Mouse (Mus musculus) olfactory bulb, adult 2 months (tissue): ENCODE measurements around the gene Rap2c. TPM values are rescaled to one million over a fixed set of nuclear protein-coding genes. Genes with fewer than 3 reads are reported as not detected.

Source experiments
- H3K27ac ChIP-seq: fragments of 200-500 bp; 2 replicates; pipeline ENCODE4 v1.5.1; 2012; ENCODE audit warnings: low read depth, low read length; ENCODE audit not compliant: insufficient read depth
- H3K4me1 ChIP-seq: fragments of 200-500 bp; 2 replicates; pipeline ENCODE4 v1.6.1; 2012; ENCODE audit warnings: low read length; ENCODE audit not compliant: control insufficient read depth, insufficient read depth
- H3K4me3 ChIP-seq: fragments of 200-500 bp; 2 replicates; pipeline ENCODE4 v1.5.1; 2012; ENCODE audit warnings: mild to moderate bottlenecking, low read depth, low read length, moderate library complexity; ENCODE audit not compliant: insufficient read depth
- CTCF ChIP-seq: fragments of 200-500 bp; IDR thresholded peaks from 2 replicates; pipeline ENCODE4 v1.5.1; 2012; ENCODE audit warnings: low read depth, mild to moderate bottlenecking, low read length, moderate library complexity; ENCODE audit not compliant: insufficient read depth
- POLR2A ChIP-seq: fragments of 200-500 bp; IDR thresholded peaks from 2 replicates; pipeline ENCODE4 v1.6.1; 2012; ENCODE audit warnings: mild to moderate bottlenecking, low read depth, low read length, moderate library complexity; ENCODE audit not compliant: insufficient read depth
- WGBS: fragments of 180-500 bp; shearing (Covaris S2); methylation state at CpG from one replicate; pipeline ENCODE4 v1.1.7; 2018; 5-methylcytosine and 5-hydroxymethylcytosine counted together
- polyA plus RNA-seq: library from polyadenylated mRNA; stranded (reverse); fragments of >200 nt; gene quantifications from 2 replicates; pipeline ENCODE4 v1.2.4, GENCODE M21; 2012; ENCODE audit warnings: low replicate concordance; ENCODE audit not compliant: missing spikeins, insufficient read depth, insufficient read length

Rap2c gene
- polyA plus RNA-seq, 1 experiment: not detected

DNA sequence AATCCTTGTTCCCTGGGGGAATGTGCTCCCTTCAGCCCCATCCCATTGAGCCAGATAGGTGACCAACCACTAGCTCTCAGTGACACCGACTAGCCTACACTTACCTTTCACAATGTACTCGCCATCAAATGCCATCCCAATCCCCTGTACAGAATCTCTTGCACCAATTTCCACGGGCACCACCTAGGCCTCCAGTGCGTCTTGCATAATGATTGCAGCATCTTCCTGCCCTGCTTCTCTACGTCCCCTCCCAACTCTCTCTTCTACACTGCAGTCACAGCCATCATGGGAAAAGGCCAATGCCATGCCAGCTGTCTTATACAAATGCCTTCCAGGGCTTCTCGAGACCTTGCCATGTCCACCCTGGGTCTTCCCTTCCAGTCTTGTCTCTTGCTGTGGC is 27.9 kb downstream of the Rap2c start:
- WGBS: 89% methylated on average over 6 of the region's 6 CpGs
- TF ChIP-seq CTCF (no peak), POLR2A (no peak)
- H3K27ac ChIP-seq: no peak overlapping the region

GRCm38 (mm10) chrX:50988581-50988980 is 29.2 kb downstream of the Rap2c start:
- no peak overlapping the region for H3K27ac ChIP-seq
- no peak for TF ChIP-seq POLR2A
- no peak for TF ChIP-seq CTCF
- H3K4me1 ChIP-seq: no peaks in the 10 kb centered on the region
- H3K4me3 ChIP-seq: no peak overlapping the region
- 32% methylated on average over 1 of the region's 1 CpGs for WGBS

More for the DNA sequence above, 27.9 kb downstream of the Rap2c start:
- Histone ChIP-seq H3K4me1 (no peaks in the 10 kb centered on the region), H3K4me3 (no peak overlapping the region)

DNA sequence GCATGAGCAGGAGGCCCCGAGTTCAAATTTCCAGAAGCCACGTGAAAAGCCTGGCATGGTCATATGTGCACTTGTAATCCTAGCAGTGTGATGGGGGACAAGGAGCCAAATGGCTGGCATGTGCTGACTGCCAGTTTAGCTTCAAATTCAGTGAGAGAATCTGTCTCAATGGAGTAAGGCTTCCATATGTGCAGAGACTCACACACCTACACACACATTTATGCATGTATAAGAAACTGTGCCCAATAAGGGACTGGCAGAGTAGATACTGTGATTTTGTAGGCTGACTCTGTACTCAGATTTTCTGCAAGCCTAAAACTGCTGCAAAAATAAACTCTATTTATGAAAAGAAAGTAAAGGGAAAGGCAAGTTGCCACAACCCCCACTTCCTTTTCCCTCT is 39.4 kb downstream of the Rap2c start:
- WGBS: 90% methylated on average over 2 of the region's 2 CpGs
- no peak for TF ChIP-seq CTCF
- TF ChIP-seq POLR2A: no peak
- Histone ChIP-seq H3K27ac (no peak overlapping the region), H3K4me3 (no peak overlapping the region), H3K4me1 (no peaks in the 10 kb centered on the region)

GRCm38 (mm10) chrX:50972145-50972544 is 45.7 kb downstream of the Rap2c start:
- 85% methylated on average over 4 of the region's 4 CpGs for WGBS
- H3K27ac ChIP-seq: no peak overlapping the region
- TF ChIP-seq POLR2A (no peak), CTCF (no peak)
- no peak overlapping the region for H3K4me3 ChIP-seq
- H3K4me1 ChIP-seq: peaks cover 3% of the 10 kb centered on the region; the same call in 1 of the 2 replicates

DNA sequence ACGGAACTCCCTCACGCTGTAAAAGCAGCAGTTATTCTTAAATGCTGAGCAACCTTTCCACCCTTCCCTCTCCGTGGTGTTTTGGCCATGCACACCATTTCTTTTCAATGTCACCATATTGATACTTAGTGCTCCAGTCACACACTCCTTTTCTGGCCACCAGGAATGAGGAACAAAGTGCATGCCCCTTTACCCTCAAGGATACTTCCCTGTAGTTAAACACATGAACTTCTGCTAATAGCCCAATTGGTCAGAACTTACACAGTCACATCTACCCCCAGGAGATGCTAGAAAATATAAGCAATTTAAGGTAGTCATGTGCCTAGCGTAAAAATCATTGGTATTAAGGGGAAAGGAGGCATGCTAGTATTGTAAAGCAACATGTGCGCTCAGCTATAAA is 47.9 kb downstream of the Rap2c start:
- Histone ChIP-seq H3K4me3 (no peak overlapping the region), H3K4me1 (peaks cover 3% of the 10 kb centered on the region; the same call in 1 of the 2 replicates), H3K27ac (no peak overlapping the region)
- TF ChIP-seq CTCF: no peak
- no peak for TF ChIP-seq POLR2A
- WGBS: 88% methylated on average over 5 of the region's 5 CpGs

DNA sequence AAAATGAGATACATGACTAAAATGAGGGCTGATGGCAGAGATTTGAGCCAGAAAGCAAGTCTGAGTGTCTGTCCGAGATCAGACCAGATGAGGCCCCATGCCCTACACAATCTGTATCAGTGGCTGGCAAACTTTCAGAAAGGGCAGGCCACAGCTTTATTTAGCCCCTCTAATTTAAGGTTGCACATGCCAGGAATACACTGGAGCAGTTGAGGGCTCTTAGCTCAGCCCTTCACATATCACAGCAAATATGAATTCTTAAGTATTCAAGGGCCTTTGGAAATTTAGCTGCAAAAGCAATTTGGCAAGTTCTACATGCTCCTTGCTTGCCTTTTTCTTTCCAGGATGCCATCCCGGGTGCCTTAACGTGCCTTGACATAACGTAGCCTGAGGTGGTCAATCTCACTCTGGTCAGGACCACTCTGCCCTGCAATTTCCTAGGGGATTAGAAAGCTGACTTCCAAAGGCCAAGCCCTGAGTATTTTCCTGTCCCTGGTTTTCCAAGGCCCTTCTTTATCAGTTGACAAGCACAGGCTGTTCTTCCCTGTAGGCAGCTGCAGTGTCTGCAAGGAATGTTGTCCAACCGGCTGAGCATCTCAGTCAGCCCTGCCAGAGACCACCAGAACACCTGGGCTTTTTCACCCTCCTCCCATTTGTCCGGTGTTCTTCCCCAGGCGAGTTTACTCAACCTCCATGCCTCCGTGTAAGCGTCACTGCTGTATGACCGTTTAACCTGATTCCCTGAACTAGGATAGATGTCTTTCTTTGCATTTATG is 49.5 kb downstream of the Rap2c start:
- no peak overlapping the region for H3K4me3 ChIP-seq
- peaks cover 3% of the 10 kb centered on the region; the same call in 1 of the 2 replicates for H3K4me1 ChIP-seq
- no peak for TF ChIP-seq POLR2A
- TF ChIP-seq CTCF: no peak
- 63% methylated on average over 10 of the region's 10 CpGs for WGBS
- peak overlapping the region; percentile 44 for H3K27ac ChIP-seq

- 81% methylated on average over 3 of the region's 3 CpGs for WGBS
These were observed 52.7 kb downstream of the Rap2c start for GRCm38 (mm10) chrX:50965157-50965556.

DNA sequence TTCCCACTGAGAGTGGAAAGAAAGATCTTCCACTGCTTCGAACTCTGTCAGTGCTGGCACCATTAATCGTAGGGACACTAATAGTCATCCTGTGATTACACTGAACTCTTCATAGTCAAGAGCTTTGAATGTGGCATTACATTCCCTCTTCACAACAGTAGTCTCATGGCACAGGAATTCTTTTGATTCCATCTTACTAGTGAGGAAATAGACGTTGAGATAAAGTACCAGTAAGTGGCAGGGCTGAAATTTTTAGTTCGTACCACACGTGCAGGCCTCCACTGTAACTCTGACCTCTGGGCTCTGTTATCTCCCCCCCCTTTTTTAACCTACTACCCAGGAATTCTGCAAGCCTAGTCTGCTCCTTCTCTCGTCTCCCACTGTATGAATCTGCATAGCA is 54.9 kb downstream of the Rap2c start:
- no peak overlapping the region for H3K27ac ChIP-seq
- no peaks in the 10 kb centered on the region for H3K4me1 ChIP-seq
- 77% methylated on average over 6 of the region's 6 CpGs for WGBS
- TF ChIP-seq CTCF (no peak), POLR2A (no peak)
- H3K4me3 ChIP-seq: no peak overlapping the region

More at GRCm38 (mm10) chrX:50965157-50965556, 52.7 kb downstream of the Rap2c start:
- Histone ChIP-seq H3K27ac (no peak overlapping the region), H3K4me3 (no peak overlapping the region), H3K4me1 (peaks cover 3% of the 10 kb centered on the region; the same call in 1 of the 2 replicates)
- TF ChIP-seq CTCF (no peak), POLR2A (no peak)

Other genes starting within 250 kb of the Rap2c start
- not detected in 2 replicates for gene Stk26, start 177.0 kb downstream of the Rap2c start, polyA plus RNA-seq
- gene Frmd7, start 75.3 kb downstream of the Rap2c start, polyA plus RNA-seq: 193 TPM in 1 of 2 replicates, not detected in the other
- not detected in 2 replicates for gene Mbnl3, start 188.5 kb upstream of the Rap2c start, polyA plus RNA-seq